Mouse (Mus musculus) embryo, embryonic 11 days (tissue): ENCODE measurements around the gene Eqtn.

Experiments used
- DNase-seq: peaks from one replicate; pipeline ENCODE4 v3.0.0-alpha.2; 2015

Eqtn gene

DNA sequence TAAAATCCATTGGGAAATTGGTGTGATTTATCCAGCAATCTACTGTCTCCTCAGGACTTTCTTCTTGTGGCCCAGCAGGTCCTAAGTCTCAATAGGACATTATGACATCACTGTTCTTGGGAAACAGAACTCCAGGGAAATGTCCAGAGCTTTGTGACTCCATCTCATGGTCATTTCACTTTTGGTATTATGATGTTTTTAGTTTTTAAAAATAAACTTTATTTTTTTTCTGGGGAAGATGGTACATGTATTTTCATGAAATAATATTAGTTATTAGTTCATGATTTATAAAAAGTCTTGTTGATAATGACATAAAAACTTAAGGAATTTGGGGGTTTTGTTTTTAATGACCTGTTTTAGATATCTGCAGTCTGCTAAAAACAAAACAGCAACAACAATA lies at the start of gene Eqtn:
Eqtn (minus strand) TSS at position 101 of the 400 bp plus-strand sequence.
- no peak for DNase-seq

DNA sequence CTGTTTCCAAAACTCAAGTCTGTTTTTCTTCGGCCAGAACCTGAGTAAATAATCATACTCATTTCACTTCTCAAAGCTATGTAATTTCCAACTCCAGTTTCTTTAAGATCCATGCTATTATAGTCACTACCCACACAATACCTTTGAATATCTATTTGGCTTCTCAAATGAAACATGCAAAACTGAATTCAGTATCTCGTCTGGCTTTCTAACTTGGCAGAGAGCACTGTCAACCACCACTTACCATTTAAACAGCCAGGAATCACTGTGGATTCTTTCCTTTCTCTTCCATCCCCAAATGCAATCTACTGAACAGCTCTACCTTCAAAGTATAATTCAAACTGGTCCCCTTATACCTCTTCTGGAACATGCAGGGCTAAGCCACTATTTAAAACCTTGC lies 44.7 kb upstream of the Eqtn start:
- DNase-seq, result no peak

DNA sequence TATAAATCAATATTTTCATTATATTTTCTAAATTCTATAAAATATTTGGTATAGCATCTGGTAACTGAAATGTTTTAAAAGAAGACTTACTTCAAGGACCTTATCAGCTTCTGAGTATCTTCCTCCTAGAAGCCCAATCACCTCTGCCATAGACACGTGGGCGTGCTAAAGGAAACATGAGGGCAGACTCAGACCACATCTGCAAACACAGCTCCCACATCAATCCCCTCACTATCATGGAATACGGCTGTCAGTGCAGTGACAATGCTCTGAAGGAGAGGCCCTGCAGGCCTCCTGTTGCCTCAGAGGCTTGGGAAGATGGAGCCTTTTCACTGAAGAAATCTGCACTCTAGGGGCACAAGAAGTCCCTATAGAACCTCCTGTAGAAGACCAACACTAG lies 24.1 kb upstream of the Eqtn start:
- no peak for DNase-seq

DNA sequence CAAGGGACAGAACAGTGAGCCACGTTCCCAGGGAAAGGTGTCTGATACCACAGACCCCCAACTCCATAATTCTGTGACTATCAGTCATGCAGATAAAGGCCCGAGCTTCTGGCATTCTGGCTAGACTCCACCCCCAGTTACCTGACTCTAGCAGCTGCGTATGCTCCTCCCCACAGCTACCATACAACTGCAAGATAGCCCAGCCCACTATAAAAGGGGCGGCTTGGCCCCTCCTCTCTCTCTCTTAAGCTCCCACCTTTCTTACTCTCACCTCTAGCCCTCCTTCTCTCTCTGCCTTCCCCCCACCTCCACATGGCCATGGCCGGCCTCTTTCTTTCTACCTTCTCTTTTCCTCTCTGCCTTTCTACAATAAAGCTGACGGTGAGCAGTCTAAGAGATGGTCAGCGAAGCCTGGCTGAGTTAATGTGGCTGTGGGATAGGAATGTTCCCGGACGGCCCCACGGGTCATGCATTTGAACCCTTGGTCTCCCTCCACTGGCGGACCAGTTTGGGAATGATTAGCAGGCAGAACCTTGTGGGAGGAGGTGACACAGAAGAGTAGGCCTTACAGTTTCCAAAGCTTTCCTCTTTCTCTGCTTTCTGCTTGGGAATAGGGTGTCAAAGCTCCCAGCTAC lies 12.7 kb upstream of the Eqtn start:
- DNase-seq, result no peak

- no peak for DNase-seq
These were observed 26.9 kb downstream of the Eqtn start for GRCm38 (mm10) chr4:94901780-94902179.

DNA sequence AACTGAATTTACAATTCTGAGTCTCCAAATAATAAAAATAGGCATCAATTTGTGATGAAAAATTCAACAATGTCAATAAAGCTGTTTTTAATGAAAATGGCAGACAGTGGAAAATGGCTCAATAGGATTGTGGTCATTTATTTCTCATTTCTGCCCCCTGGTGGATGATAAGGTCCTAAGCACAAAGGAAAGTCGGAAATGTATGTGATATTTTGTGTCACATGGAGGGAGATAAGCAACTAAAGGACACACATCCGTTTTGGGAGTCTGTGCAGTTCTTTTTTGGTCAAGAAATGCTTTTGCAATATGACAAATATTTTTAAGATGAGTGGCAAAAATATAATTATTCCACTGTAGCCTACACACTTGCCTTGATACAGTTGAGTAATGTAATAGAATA lies 27.9 kb downstream of the Eqtn start:
- peak; percentile 69 for DNase-seq
